Mouse (Mus musculus): ENCODE results near the gene Mapk8ip1.

- TF ChIP-seq GATA1 (IDR thresholded peaks at IDR 0.05; ENCODE audit: borderline replicate concordance, low read length) (no peak), FLI1 (IDR thresholded peaks at IDR 0.05; ENCODE audit: low read length) (no peak)
These were observed 5.5 kb downstream of the Mapk8ip1 start for GRCm38 (mm10) chr2:92395535-92395934.
